Mouse (Mus musculus): ENCODE measurements around the gene Pnpt1.

Pnpt1 gene

DNA sequence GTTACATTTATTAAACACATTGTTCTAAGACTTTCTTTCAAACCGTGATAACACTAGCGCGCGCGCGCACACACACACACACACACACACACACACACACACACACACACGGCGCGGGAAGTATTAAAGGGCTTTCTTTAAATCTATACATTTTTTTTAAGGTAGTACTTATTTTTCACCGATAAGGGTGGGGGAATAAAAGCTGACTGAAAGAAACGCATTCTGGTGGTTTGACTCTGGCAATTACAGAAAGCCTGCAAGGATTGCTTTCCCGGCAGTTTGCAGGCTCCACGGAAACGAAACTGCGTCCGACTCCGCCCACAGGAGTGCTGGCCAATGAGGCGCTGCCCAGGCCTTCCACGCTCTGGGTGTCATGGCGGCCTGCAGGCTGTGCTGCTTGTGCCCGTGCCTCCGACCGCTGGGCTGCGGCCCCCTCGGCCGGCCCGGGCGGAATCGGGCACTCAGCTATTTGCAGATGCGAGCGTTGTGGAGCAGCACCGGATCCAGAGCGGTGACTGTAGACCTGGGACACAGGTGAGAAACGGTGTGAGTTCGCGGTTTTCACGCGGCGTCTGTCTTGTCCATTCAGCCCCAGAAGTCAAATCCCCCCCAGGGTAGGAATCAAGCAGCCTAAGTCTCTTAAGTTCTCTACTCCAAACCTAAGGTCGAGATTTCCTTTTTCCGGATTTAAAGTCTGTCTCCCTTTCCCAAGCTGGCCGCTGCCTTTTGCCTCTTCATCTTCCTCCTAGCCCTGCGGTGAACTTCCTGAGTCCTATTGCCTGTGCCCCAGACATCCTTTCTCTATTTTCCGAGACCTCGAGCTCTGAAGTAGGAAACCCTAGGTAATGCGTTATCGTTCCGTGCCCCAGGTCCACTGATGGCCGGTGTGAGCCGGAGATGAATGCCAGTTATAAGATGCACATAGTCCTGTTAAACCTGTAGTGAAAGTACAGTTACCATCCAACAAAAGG lies at the start of gene Pnpt1:
TSS of gene Pnpt1 (plus strand) at position 360 of the 971 bp plus-strand sequence.
- DNase-seq (ENCODE audit: low read depth, low spot score): peak; percentile 94

DNA sequence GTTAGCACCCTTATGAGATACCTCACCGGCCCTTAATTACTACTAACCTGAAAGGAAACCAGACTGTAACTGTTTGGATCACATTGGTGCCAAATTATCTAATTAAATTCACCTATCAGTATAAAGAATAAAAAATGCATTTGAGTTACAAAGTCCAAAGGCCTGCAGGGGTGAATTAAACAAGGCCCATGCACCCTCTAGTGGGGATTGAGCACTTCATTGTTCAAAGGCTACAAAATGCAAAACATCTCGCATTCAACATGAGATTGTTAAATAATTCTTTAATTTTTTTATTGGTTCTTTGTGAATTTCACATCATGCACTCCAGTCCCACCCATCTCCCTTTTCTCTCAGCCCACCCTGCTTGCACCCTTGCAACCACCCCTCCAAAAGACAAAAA lies 38.1 kb upstream of the Pnpt1 start:
- DNase-seq (ENCODE audit: low read depth, low spot score): no peak

DNA sequence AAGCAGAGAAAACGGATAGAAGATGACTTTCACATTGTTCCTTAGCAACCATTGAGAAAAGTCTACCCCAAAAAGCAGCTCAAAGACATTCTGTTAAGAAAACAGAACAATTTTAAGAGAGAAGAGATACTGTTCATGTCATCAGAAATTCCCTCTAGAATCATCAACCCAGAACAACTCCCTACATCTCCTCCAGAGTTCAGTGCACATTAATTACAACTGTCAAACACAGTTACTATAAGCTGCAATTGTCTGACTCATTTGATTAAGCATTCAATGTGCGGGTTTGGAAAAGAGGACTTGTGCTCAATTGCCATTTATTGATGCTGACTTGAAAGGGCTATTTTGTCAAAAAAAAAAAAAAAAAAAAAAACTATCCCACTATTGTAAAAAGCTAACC lies 31.6 kb upstream of the Pnpt1 start:
- DNase-seq (ENCODE audit: low read depth, low spot score): no peak

DNA sequence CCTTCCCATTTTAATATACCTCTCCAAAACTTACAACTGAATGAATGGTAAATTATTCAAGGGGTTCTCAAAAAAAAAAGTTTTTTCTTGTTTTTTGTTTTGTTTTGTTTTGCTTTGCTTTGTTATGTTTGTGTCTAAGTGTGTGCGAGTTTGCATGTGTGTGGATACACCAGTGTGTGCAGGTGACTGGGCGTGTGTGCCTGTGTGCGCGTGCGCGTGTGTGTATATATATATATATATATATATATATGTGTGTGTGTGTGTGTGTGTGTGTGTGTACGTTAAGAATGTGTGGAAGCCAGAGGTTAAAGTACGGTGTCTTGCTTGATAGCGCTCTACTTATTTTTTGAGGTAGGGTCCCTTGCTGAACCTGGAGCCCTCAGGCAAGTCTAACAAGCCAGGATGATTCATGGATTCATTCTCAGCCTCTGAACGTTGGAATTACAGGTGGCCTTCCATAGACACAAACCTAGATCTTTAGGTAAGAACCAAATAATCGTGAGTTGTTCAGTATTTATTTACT lies 621 bp upstream of the Pnpt1 start:
- no peak for DNase-seq (ENCODE audit: low read depth, low spot score)

DNA sequence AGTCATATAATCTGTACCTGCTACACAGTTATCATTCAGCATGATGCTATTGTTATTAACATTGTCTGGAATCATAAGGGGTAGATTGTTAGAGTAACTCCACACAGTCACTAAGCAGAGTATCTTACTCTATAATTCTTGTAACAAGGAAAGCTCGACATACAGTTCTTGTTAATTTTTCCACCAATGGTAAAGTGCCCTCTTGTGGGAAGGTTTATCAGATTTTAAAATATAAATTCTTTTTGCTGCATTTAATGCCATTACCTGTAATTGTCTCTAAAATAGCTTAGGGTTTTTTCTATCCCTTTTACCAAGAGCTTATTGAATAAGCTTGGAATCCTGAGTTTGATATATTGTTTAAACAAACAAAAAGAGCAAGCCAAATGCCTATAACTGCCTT lies 10.1 kb downstream of the Pnpt1 start:
- DNase-seq (ENCODE audit: low read depth, low spot score): no peak

DNA sequence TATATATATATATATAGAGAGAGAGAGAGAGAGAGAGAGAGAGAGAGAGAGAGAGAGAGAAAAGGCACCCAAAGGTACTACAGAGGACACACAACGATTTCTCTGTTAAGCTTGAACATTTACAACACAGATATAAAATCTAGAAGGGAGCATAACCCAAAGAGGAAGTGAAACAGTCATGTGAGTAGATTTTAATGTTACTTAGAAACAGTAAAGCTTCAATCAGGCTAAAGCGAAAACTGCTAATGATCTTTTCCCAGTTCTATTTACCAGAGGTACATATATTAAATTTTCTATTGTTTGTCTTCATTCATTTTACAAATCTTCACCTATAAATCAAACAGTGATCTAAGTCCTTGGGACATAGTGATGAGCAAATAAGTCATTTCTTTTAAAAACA lies 18.4 kb downstream of the Pnpt1 start:
- no peak for DNase-seq (ENCODE audit: low read depth, low spot score)

DNA sequence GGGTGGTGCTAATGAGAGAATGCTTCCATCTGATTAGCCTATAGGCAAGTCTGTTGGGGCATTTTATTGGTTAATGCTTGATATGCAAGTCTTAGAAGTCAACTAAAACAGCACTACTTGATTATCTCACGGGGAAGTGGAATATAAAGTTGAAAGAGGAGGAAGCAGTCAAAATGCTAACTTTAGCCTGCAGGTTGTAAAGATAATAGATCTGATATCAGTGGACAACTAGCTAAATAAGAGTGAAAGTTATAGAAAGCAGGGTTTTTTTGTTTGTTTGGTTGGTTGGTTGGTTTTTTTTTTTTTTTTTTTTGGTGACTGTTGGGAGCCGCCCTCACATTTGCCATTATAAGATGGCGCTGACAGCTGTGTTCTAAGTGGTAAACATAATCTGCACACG lies 33.0 kb downstream of the Pnpt1 start:
- DNase-seq (ENCODE audit: low read depth, low spot score): no peak

DNA sequence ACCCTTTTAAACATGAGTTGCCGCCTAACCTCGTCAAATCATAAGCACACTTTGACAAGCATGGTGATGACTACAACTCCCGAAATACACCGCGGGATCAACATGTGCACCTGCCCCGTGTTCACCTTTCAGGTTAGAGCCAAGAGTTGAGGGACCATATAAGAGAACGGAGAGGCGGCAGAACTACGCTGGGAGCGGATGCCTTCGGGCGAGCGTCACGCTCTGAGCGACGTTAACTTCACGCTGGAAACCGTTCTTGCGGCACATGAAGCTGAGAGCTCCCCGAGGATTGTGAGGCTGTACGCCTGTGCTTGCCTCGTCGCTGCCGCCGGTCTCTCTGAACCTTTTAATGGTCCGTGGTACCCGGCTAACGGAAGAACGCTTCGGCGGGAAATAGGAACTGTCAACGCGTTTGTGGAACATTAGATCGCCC lies 41.4 kb downstream of the Pnpt1 start:
- peak; percentile 82 for DNase-seq (ENCODE audit: low read depth, low spot score)

DNA sequence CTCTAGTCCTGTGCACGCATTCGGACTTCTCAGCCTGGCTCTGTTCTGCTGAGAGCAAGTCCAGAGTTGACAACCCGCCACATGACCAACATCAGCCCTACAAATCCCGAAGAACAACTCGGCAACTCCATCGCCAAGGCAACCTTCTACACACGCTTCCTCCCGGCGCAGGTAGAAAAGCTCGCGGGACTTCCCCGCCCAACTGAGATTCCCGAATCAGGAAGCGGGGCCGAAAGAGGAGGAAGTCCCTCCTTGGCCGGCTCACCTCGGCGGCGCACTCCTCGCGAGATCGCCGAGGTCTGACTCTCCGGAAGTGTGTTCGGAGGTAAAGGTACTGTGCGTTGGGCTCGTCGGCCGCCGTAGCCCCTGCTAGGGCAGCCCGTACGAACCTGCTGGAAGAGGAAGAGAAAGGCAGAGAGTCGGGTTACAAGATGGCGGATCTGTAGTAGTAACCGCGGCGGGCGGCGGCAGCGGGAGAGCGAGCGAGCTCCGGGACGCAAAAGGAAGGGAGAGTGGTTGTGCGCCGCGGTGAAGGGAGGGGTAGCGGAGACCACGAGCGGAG lies 42.1 kb downstream of the Pnpt1 start, which contains the start of gene Ppp4r3b:
TSS of gene Ppp4r3b (plus strand) at position 328 of the 562 bp plus-strand sequence.
- peak; percentile 99 for DNase-seq (ENCODE audit: low read depth, low spot score)

DNA sequence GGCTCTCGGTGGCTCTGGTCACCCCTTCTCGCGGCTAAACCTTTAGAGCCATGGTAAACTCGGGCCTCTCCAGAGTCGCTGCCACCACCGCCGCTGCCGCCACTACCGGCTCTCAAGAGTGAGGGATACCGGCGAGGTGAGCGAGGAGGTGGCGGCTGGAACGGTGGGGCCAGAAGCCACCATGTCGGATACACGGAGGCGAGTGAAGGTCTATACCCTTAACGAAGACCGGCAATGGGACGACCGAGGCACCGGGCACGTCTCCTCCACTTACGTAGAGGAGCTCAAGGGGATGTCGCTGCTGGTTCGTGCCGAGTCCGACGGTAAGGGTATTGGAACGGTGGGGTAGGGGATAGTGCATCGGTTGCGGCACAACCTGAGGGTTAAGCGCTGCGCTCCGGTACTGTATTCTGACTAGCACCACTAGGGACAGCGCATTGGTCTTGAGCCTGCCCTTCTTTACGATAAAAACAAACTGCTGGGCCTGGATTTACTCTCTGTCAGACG lies 42.6 kb downstream of the Pnpt1 start:
- peak; percentile 80 for DNase-seq (ENCODE audit: low read depth, low spot score)

DNA sequence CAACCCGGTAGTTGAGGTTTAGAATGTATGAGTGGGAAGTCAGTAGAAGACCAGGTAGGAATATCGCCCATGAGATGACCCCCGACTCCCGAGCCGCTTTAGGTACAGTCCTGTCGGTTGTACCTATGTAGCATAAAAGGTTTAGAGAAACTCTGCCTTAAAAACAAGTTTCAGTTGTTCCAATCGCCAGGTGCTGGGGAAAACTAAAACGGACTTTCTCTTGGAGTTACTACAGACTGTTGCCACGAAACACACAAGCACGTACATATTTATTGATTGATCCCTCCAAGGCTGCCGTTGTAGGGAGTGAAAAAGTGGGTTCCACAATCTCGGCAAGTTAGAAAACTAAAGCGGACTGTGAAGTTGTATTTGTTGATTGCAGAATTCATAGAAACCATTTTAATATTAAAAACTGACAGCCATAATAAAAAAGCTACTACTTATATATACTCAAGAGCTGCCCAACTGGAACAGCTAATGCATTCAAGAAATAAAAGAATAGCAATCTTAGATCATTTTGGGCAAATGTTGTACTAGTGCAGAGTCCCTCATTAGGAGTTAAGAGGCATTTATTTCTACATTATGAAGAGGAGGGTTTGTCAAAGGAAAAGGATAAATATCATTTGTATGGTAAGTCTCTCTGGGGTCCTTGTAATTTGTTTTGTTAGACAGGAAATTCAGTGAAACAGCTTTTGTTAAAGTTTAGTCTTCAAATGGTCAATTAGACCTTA lies 43.3 kb downstream of the Pnpt1 start:
- no peak for DNase-seq (ENCODE audit: low read depth, low spot score)

DNA sequence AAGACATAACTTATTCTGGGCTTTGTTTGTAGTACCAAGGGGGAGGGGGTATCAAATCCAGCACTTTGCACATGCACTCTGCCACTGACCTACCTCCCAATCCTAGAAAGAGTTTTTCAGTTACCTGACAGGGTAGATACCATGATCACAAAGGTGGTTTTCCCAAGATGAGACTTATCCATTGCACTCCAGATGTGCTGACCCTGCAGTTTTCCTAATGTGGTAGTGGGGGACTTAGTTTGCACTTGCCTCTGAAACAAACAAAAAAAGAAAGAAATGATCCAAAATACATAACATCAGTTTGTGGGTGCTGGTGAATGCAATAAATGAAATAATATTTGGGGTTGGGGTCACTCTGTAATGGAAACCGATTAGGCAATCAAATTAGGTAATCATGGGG lies 48.8 kb downstream of the Pnpt1 start:
- no peak for DNase-seq (ENCODE audit: low read depth, low spot score)

DNA sequence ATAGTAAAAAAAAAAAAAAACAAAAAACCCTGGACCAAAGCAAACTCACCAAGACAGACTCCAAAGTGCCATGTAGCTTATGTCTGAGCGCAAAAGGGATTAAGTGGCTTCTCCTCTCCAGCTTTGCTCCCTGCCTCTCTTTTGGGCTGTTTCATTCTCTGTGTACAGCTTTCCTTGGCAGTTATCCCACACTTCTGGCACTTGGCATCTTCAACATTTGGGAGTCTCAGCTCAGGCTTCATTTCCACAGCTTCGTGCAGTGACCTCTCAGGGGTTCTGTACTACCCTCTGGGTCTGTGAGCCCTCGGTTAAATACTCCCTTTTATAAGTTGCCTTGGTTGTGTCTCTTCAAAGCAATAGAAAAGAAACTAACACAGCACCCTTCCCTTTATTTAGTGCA lies 50.1 kb downstream of the Pnpt1 start:
- DNase-seq (ENCODE audit: low read depth, low spot score): no peak

DNA sequence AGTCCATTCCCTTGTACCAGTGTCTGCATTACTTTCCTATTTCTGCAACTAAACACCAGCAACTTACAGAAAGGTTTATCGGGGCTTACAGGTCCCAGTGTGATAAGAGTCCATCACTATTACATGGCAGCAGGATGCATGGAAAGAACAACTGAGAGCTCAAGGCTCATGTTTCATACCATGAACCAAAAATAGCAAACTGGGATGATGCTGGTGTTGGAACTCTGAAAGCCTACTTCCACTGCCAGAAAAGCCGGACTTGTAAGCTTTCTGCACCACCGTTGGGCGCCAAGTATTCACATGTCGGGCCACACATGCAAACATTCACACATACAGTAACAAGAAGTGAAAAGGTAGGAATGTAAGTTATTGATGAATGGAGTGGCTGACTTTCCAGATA lies 51.2 kb downstream of the Pnpt1 start:
- DNase-seq (ENCODE audit: low read depth, low spot score): no peak

DNA sequence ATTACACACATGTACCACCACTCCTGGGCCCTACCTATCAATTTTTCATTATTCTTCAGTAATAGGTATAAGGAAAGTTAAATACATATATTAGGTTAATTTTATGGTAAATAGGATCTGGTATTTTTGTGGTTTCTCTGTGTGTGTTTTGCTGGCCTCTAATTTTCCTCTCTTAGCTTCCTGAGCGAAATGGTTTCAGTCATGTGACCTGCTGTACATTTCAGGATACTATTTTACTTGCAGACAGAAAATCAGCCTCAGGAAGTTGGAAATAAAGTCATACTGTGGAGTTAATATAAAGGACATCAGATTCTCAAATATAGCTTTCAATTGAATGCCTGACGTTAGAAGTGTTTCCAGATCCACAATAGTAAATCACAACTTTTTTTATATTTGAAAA lies 58.4 kb downstream of the Pnpt1 start:
- no peak for DNase-seq (ENCODE audit: low read depth, low spot score)

DNA sequence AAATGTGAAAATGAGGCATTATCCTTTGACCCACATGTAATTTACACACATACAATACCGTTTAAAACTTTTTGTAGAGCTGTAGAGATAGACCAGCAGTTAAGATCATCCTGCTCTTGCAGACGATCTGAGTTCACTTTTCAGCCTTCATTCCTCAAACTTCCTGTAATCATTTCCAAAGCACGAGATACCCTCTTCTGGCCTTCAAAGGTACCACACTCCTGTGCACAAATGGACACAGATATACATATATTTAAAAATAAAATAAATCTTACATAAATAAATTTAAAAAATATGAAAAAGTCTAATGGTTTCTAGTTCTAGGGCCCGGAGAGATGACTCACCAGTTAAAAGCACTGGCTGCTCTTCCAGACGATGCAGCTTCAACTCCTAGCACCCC lies 73.1 kb downstream of the Pnpt1 start:
- no peak for DNase-seq (ENCODE audit: low read depth, low spot score)

DNA sequence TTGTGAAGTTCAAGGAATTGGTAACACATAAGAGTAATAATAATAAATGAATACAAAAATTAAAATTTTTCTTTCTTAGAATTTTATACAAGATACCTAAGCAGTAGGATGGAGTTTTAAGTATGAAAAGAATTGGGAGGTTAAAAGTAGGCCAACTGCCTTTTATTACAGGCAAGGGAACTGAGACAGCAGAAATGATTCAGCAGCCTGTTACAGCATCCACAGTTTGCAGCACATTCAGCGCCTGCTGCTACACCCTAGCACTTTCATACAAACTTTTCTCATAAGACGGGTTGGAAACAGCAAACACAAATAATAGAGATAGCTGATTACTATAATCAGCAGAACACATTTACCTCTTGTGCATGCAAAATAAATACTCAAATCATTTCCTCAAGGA lies 79.2 kb downstream of the Pnpt1 start:
- no peak for DNase-seq (ENCODE audit: low read depth, low spot score)

Measured in CD4-positive helper T cell, adult 2 months (primary cell).